8 mouse cellular contexts compared by ENCODE assay signal in genomic region chr14:54686063-54686521, GRCm38 (mm10). TPM values are rescaled to one million over a fixed set of nuclear protein-coding genes. Genes with fewer than 3 reads are reported as not detected.
DNase-seq lines count a peak whose midpoint lies in the region; ATAC-seq and TF ChIP-seq lines count a peak whose summit lies in the region.

Gene 1700123O20Rik, plus strand, starts transcription at chr14:54686216.

- no peaks in the 10 kb centered on the region for H3K4me1 ChIP-seq in ES-Bruce4 (ENCODE audit: control insufficient read depth, insufficient read depth, low read length)
- no peaks in the 10 kb centered on the region; the same call in 1 of the 2 replicates for H3K4me1 ChIP-seq in cortical plate, adult 2 months (ENCODE audit: control insufficient read depth, insufficient read depth, low read length)
- peaks cover 17% of the 10 kb centered on the region for H3K4me1 ChIP-seq in heart, embryonic 11.5 days (ENCODE audit: control insufficient read depth, insufficient read depth, low read length)
- H3K4me1 ChIP-seq in small intestine, adult 2 months (ENCODE audit: control insufficient read depth, insufficient read depth, insufficient read length, low read length), result peaks cover 2% of the 10 kb centered on the region; the same call in 1 of the 2 replicates

- TF ChIP-seq CTCF in ES-Bruce4 (IDR thresholded peaks at IDR 0.05; ENCODE audit: low read depth, low read length), result peak; percentile 15
- TF ChIP-seq CTCF in cortical plate, adult 2 months (IDR thresholded peaks at IDR 0.05; ENCODE audit: extremely low read depth, insufficient read depth, low read length), result no peak
- TF ChIP-seq CTCF in small intestine, adult 2 months (IDR thresholded peaks at IDR 0.05; ENCODE audit: extremely low read depth, insufficient read length, insufficient replicate concordance, low read depth, low read length), result no peak

- H3K27ac ChIP-seq in ES-Bruce4 (ENCODE audit: insufficient read depth, low read length), result peak within 1 kb of the TSS; percentile 88
- peak within 1 kb of the TSS; percentile 89 for H3K27ac ChIP-seq in cortical plate, adult 2 months (ENCODE audit: insufficient read depth, low read length)
- H3K27ac ChIP-seq in heart, embryonic 11.5 days (ENCODE audit: low read depth, low read length), result peak within 1 kb of the TSS; percentile 98
- peak within 1 kb of the TSS; percentile 99 for H3K27ac ChIP-seq in small intestine, adult 2 months (ENCODE audit: insufficient read depth, low read depth, low read length)

- peaks cover 29% of the 10 kb centered on the region for H3K36me3 ChIP-seq in ES-Bruce4 (ENCODE audit: control insufficient read depth, insufficient read depth, low read length, poor library complexity, severe bottlenecking)
- peaks cover 6% of the 10 kb centered on the region; the same call in 1 of the 2 replicates for H3K36me3 ChIP-seq in heart, embryonic 11.5 days (ENCODE audit: control insufficient read depth, insufficient read depth, low read length)
- H3K36me3 ChIP-seq in small intestine, adult 2 months (ENCODE audit: control insufficient read depth, insufficient read depth, low read length), result peaks cover 28% of the 10 kb centered on the region

- no peak for TF ChIP-seq EP300 in ES-Bruce4 (IDR thresholded peaks at IDR 0.05; ENCODE audit: insufficient read depth, low read depth, low read length)

- peak within 1 kb of the TSS; percentile 91 for H3K4me3 ChIP-seq in ES-Bruce4 (ENCODE audit: low read depth, low read length)
- peak within 1 kb of the TSS; percentile 74 for H3K4me3 ChIP-seq in cortical plate, adult 2 months (ENCODE audit: insufficient read depth, low read length)
- H3K4me3 ChIP-seq in heart, embryonic 11.5 days (ENCODE audit: low read depth, low read length), result peak within 1 kb of the TSS; percentile 89
- peak within 1 kb of the TSS; percentile 95 for H3K4me3 ChIP-seq in small intestine, adult 2 months (ENCODE audit: low read depth, low read length)

- DNase-seq in adrenal gland, adult 18-20 months (ENCODE audit: low spot score in 2 of 2), result no peak
- no peak for DNase-seq in adrenal gland, adult (ENCODE audit: inconsistent age in 2 of 2, low spot score in 1 of 2)
- peak; percentile 81 to 90 for DNase-seq in kidney, postnatal 4 days
- peak; percentile 88 for DNase-seq in lung, postnatal 10 days

- TF ChIP-seq POLR2A in ES-Bruce4 (IDR thresholded peaks at IDR 0.05; ENCODE audit: insufficient read depth, low read length), result peak; percentile 25
- peak; percentile 66; the same call in 1 of the 2 replicates for TF ChIP-seq POLR2A in cortical plate, adult 2 months (IDR thresholded peaks at IDR 0.05; ENCODE audit: extremely low read depth, insufficient read depth, low read length)
- TF ChIP-seq POLR2A in small intestine, adult 2 months (IDR thresholded peaks at IDR 0.05; ENCODE audit: low read depth, low read length), result no peak; the same call in 1 of the 2 replicates

- peak within 1 kb of the TSS; percentile 89 for H3K4me2 ChIP-seq in heart, embryonic 11.5 days

- H3K27me3 ChIP-seq in ES-Bruce4 (ENCODE audit: control insufficient read depth, insufficient read depth, low read length, poor library complexity, severe bottlenecking), result no peaks in the 10 kb centered on the region
- no peaks in the 10 kb centered on the region for H3K27me3 ChIP-seq in heart, embryonic 11.5 days (ENCODE audit: control insufficient read depth, insufficient read depth, low read length)
- no peaks in the 10 kb centered on the region for H3K27me3 ChIP-seq in small intestine, adult 2 months (ENCODE audit: control insufficient read depth, insufficient read depth, low read length)

- ATAC-seq in heart, embryonic 11.5 days (replicated peaks; ENCODE audit: insufficient number of reproducible peaks, low FRiP score, low TSS enrichment), result peak; percentile 86

- peak within 1 kb of the TSS; percentile 89 for H3K9ac ChIP-seq in ES-Bruce4 (ENCODE audit: low read depth, poor library complexity, severe bottlenecking)
- H3K9ac ChIP-seq in heart, embryonic 11.5 days (ENCODE audit: low read depth, low read length), result peak within 1 kb of the TSS; percentile 99

- under 1% methylated on average over 41 of the region's 41 CpGs for WGBS in heart, embryonic 11.5 days (ENCODE audit: insufficient replicate concordance)
- under 1% methylated on average over 41 of the region's 41 CpGs for WGBS in small intestine, adult 2 months

- H3K9me3 ChIP-seq in ES-Bruce4 (replicated peaks; ENCODE audit: control insufficient read depth, insufficient read depth, low read length, poor library complexity, severe bottlenecking), result no peaks in the 10 kb centered on the region
- H3K9me3 ChIP-seq in heart, embryonic 11.5 days (replicated peaks; ENCODE audit: control insufficient read depth, low read length), result no peaks in the 10 kb centered on the region

RNA-seq across cellular contexts. Expression of gene 1700123O20Rik, which starts in this region (rescaled TPM):
- 10 to 100 TPM; 43.5 to 43.7 TPM for total RNA-seq in adrenal gland, adult 18-20 months (2021)
- polyA plus RNA-seq in ES-Bruce4 (2011; ENCODE audit: insufficient read depth, insufficient read length, low read depth, missing spikeins), result 25.9 and 26.4 TPM in 2 replicates
- 35.1 and 37.9 TPM in 2 replicates for polyA plus RNA-seq in cortical plate, adult 2 months (2012; rRNA removed)
- 56.7 and 60.8 TPM in 2 replicates for polyA plus RNA-seq in heart, embryonic 11.5 days (2014; fragmentation: Nextera tagmentation; extraction: Ambion mirVana)
- polyA plus RNA-seq in small intestine, adult 2 months (2012; rRNA removed), result 21.9 and 47.4 TPM in 2 replicates

Comparison
In these comparisons a context has a peak if more than half of its experiments do, and no peak if none do; other contexts are left out.
1. DNase-seq: peak in kidney, postnatal 4 days (2 of 2) and lung, postnatal 10 days (single experiment); none in adrenal gland, adult 18-20 months (0 of 2) and adrenal gland, adult (0 of 2).
2. Peak in every context shown above with its lines, with median percentiles within 50 percentile points of each other: H3K27ac ChIP-seq and H3K4me3 ChIP-seq.